Mouse (Mus musculus): ENCODE results near the gene Msl3l2.

Msl3l2 gene

GRCm38 (mm10) chr10:56106333-56106995 lies at the start of gene Msl3l2:
TSS of gene Msl3l2 (plus strand) at chr10:56106917.
- peak; percentile 84 for ATAC-seq (ENCODE audit: insufficient number of reproducible peaks, low FRiP score, low TSS enrichment)

GRCm38 (mm10) chr10:56058979-56059422 lies 47.7 kb upstream of the Msl3l2 start:
- ATAC-seq (ENCODE audit: insufficient number of reproducible peaks, low FRiP score, low TSS enrichment), result no peak

GRCm38 (mm10) chr10:56061238-56061830 lies 45.4 kb upstream of the Msl3l2 start:
- ATAC-seq (ENCODE audit: insufficient number of reproducible peaks, low FRiP score, low TSS enrichment), result no peak

GRCm38 (mm10) chr10:56062746-56063145 lies 44.0 kb upstream of the Msl3l2 start:
- ATAC-seq (ENCODE audit: insufficient number of reproducible peaks, low FRiP score, low TSS enrichment), result no peak

- ATAC-seq (ENCODE audit: insufficient number of reproducible peaks, low FRiP score, low TSS enrichment), result no peak
Observed at GRCm38 (mm10) chr10:56089714-56090113, 17.0 kb upstream of the Msl3l2 start.

GRCm38 (mm10) chr10:56094586-56094985 lies 12.1 kb upstream of the Msl3l2 start:
- ATAC-seq (ENCODE audit: insufficient number of reproducible peaks, low FRiP score, low TSS enrichment), result no peak

GRCm38 (mm10) chr10:56096757-56097156 lies 10.0 kb upstream of the Msl3l2 start:
- no peak for ATAC-seq (ENCODE audit: insufficient number of reproducible peaks, low FRiP score, low TSS enrichment)

GRCm38 (mm10) chr10:56099126-56099525 lies 7.6 kb upstream of the Msl3l2 start:
- no peak for ATAC-seq (ENCODE audit: insufficient number of reproducible peaks, low FRiP score, low TSS enrichment)

- no peak for ATAC-seq (ENCODE audit: insufficient number of reproducible peaks, low FRiP score, low TSS enrichment)
Observed at GRCm38 (mm10) chr10:56099641-56100310, 6.9 kb upstream of the Msl3l2 start.

- 0 out of 2 replicates have a peak, but pooled peaks have one; percentile 15 for ATAC-seq (ENCODE audit: insufficient number of reproducible peaks, low FRiP score, low TSS enrichment)
Observed at GRCm38 (mm10) chr10:56106996-56107334, 248 bp downstream of the Msl3l2 start.

GRCm38 (mm10) chr10:56114951-56115635 lies 8.4 kb downstream of the Msl3l2 start:
- peak; percentile 87 for ATAC-seq (ENCODE audit: insufficient number of reproducible peaks, low FRiP score, low TSS enrichment)

- peak; percentile 81 for ATAC-seq (ENCODE audit: insufficient number of reproducible peaks, low FRiP score, low TSS enrichment)
Observed at GRCm38 (mm10) chr10:56115636-56116180, 9.0 kb downstream of the Msl3l2 start.

GRCm38 (mm10) chr10:56126972-56127371 lies 20.3 kb downstream of the Msl3l2 start:
- no peak for ATAC-seq (ENCODE audit: insufficient number of reproducible peaks, low FRiP score, low TSS enrichment)

- no peak for ATAC-seq (ENCODE audit: insufficient number of reproducible peaks, low FRiP score, low TSS enrichment)
Observed at GRCm38 (mm10) chr10:56129642-56130041, 22.9 kb downstream of the Msl3l2 start.

GRCm38 (mm10) chr10:56137191-56137590 lies 30.5 kb downstream of the Msl3l2 start:
- ATAC-seq (ENCODE audit: insufficient number of reproducible peaks, low FRiP score, low TSS enrichment), result no peak

- no peak for ATAC-seq (ENCODE audit: insufficient number of reproducible peaks, low FRiP score, low TSS enrichment)
Observed at GRCm38 (mm10) chr10:56148920-56149319, 42.2 kb downstream of the Msl3l2 start.

GRCm38 (mm10) chr10:56156956-56157355 lies 50.2 kb downstream of the Msl3l2 start:
- no peak for ATAC-seq (ENCODE audit: insufficient number of reproducible peaks, low FRiP score, low TSS enrichment)

- no peak for ATAC-seq (ENCODE audit: insufficient number of reproducible peaks, low FRiP score, low TSS enrichment)
Observed at GRCm38 (mm10) chr10:56158207-56158606, 51.5 kb downstream of the Msl3l2 start.

- no peak for ATAC-seq (ENCODE audit: insufficient number of reproducible peaks, low FRiP score, low TSS enrichment)
Observed at GRCm38 (mm10) chr10:56158748-56159147, 52.0 kb downstream of the Msl3l2 start.

GRCm38 (mm10) chr10:56164411-56164810 lies 57.7 kb downstream of the Msl3l2 start:
- ATAC-seq (ENCODE audit: insufficient number of reproducible peaks, low FRiP score, low TSS enrichment), result 0 out of 2 replicates have a peak, but pooled peaks have one; percentile 45

- ATAC-seq (ENCODE audit: insufficient number of reproducible peaks, low FRiP score, low TSS enrichment), result no peak
Observed at GRCm38 (mm10) chr10:56165758-56166157, 59.0 kb downstream of the Msl3l2 start.

Data from cerebellum, adult (tissue).